Mouse (Mus musculus) neural tube, embryonic 10.5 days (tissue): ENCODE measurements around the gene Slc45a1.
"Not testable (repeated sequence)": the region's sequence is repeated elsewhere in the genome, so short reads cannot be mapped to it uniquely, and the experiment has no call there.

Source experiments
- DNase-seq: peaks from one replicate; pipeline ENCODE4 v3.0.0-alpha.2; 2017; ENCODE audit warnings: low spot score; ENCODE audit errors: extremely low spot score

Gene Slc45a1

DNA sequence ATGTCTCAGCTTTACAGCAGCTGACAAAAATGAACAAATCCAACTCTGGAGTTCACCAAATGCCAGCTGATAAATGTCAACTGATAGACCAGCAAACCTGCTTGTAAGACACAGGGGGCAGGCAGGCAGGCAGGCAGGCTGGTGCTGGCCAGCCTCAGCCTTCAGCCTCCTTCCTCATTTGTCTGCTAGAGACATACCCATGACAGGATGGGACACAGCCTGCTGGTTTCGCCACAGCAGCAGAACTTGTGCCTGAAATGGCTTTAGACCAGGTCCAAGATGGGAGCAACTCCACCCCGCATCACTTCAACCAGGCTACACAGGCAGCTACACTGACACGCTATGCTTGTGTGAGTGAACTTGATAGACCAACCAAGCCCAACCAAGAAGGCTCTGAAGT, 46.2 kb downstream of the Slc45a1 start:
- no peak for DNase-seq

DNA sequence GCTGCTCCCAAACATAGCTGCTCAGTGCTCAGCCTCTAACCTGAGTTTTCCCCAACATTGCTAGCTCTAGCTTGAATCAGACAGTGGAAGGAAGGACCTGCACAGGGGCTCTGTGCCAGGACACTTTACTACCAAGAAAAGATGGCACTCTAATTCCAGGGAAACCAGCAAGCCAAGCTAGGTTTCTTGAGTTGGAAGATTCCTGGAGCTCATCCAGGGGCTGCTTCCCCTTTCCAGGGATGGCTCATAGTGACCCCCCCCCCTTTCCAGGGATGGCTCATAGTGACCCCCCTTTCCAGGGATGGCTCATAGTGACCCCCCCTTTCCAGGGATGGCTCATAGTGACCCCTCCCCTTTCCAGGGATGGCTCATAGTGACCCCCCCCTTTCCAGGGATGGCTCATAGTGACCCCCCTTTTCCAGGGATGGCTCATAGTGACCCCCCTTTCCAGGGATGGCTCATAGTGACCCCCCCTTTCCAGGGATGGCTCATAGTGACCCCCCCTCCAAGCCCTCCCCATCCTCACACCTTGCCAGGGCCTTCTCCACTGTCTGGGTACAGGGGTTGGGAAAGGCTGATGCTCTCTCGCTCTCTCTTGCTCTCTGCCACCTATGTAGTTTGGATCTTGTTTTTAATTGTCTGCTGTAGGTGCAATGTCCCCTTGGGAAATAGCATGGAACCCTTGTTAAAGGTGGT, 48.5 kb downstream of the Slc45a1 start:
- no peak for DNase-seq

DNA sequence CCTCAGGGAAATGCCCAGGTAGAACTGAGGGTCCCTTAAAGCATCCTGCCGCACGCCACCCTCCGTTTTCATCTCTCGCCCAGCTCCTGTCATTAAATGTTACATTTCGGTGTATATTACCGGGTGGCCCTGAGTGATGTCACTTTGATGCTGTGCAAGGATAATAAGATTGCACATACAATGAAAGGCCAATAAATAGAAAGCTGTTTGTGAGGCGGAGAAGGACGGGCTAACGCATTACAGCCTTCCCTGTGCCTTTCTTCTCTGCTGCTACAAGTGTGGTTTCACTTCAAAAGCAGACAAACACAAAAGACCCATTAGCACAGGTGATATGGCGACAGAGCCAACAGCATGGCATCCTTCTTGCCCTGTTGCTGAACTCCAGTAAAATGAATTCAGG, 50.5 kb downstream of the Slc45a1 start:
- DNase-seq = no peak

DNA sequence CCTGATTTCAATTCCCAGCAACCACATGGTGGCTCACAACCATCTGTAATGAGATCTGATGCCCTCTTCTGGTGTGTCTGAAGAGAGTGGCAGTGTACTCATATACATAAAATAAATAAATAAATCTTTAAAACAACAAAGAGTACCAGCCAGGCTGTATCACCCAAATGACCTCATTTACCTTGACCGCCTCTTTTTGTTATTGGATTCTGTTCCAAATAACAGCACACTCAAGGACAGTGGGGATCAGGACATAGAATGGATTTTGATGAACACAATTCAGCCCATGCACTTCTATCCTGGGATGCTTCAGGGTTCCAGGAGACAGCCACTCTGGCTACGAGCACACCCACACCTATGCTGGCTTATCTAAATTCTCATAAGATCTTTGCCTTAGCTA, 51.5 kb downstream of the Slc45a1 start:
- not testable (repeated sequence) for DNase-seq

DNA sequence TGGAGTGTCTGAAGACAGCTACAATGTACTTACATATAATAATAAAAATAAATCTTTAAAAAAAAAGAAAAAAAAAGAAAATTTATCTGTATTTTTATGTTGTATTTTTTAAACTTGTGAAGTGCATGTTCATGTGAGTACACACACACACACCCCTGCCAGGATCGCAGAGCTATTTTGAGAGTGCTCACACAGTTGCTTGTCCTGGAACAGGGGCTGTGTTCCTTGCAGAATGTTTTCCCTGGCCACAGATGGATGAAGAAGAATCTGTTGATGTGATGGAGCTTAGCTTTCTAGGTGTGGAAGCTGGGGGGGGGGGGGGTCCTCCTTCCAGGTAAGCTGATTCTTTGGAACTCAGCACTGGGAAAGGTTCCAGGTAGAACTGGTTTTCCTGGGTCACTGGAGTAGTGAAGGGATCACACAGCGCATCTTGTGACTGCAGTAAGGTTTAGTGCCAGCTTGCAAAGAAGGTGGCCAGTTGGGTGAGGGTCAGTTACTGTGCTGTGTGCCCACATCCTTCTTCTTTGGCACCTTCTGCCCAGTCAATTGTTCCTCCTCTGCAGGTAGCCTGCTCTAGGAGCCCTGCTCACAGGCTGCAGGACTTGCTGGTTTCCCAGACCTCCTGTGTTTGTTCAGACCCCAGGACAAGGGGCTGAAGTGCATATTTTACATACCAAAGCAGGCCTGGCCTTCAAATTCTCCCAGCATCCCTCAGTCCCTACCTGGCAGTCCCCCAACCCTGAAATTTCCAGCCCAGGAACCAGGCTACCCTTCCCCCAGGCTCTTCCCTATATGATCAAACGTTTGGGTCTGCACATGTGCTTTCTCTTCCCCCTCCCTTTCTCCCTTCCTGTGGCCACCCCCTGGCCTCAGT, 52.6 kb downstream of the Slc45a1 start:
- no peak for DNase-seq

DNA sequence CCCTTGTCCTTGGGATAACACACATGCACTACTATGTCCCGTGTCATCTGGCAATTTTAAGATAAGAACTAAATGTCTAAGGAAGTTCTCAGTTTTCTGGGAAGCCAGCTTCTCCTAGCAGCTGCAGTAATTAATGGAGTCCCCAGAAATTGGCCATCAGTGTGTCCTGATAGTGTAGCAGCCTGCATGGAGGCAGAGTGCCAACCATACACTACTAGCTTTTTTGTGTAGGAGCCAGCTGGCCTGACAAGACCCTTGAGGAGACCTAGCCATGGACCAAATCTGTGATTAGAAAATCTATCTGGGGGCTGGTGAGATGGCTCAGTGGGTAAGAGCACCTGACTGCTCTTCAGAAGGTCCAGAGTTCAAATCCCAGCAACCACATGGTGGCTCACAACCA, 53.3 kb downstream of the Slc45a1 start:
- DNase-seq = no peak

DNA sequence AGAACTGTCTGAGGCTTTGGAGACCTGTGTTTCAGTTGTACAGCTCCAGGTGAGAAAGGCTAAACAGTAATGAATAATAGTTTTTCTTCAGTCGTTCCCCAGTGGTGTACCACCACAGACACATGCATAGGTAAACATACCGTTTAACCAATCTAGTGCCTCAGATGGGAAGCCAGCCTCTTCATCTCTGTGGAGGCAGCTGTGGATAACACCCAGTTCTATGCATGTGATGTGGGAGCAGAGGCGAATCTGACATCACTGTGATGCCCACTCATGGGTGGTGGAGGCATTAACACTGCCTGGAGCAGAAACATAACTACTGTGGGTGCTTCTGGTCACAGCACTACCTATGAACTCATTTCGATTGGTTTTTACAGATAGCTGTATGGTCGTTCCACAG, 56.0 kb downstream of the Slc45a1 start:
- DNase-seq = no peak

DNA sequence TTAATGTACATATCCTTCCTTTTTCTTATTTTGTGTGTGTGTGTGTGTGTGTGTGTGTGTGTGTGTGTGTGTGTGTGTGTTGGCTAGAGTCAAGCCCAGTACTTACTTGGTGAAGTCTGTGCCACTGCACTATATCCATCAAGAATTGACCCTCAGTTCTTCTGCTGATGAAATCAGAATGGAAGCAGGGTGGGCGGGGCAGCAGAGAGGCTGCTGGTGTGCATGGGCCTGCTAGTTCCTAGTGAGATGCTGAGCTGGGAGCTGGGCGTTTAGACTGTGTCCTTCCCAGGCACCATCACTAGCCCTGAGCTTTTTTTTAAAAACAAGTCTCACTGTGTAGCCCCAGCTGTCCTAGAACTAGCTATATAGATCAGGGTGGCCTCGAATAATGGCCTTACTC, 56.9 kb downstream of the Slc45a1 start:
- no peak for DNase-seq

DNA sequence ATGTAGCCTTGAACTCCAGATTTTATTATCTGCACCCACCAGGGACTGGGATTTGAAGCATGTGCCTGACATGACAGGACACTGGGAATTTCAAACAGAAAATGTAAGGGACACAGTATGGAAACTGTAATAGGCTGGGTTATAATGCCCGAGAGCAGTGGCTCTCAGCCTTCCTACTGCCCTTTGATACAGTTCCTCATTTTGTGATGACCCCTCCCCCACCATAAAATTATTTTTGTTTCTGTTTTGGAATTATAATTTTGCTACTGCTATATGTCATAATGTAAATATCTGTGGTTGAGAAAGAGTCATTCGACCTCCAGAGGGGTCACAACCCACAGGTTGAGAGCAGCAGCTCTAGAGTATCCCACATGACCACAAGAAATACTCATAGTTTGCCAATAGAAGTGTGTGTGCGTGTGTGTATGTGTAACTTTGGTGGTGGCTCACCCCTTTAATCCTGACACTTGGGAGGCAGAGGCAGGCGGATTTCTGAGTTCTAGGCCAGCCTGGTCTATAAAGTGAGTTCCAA, 57.6 kb downstream of the Slc45a1 start:
- no peak for DNase-seq

DNA sequence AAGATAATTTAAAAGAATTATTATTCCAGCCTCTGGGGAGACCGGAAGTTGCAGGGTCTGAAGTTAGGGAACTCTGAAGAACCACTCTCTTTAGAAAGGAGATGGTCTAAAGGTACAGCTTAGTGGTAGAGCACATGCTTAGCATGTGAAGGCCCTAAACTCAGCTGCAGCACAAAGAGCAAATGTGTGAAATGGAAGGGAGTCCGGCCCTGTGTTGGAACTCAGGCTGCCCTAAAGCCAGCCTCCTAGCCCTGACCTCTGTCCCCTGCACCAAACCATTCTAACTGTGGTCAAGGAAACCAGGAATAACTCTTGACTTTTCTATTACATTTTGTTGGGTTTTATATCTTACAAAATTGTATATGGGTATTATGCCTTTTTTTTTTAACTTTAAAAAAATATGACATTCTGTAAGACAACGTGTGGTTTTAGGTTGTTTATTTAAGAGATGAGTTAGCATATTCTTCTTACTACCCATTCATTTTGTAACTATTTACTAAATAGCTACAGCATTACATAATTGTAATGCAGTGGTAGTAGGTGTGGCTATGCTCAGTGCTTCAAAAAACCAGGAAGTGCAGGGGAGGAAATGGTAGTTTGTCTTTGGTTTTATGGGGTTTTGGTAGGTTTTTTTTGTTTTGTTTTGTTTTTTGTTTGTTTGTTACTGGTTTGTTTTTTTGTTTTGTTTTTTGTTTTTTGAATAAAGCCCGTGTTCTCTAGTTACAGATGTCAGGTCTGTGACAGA, 58.3 kb downstream of the Slc45a1 start:
- DNase-seq = no peak

DNA sequence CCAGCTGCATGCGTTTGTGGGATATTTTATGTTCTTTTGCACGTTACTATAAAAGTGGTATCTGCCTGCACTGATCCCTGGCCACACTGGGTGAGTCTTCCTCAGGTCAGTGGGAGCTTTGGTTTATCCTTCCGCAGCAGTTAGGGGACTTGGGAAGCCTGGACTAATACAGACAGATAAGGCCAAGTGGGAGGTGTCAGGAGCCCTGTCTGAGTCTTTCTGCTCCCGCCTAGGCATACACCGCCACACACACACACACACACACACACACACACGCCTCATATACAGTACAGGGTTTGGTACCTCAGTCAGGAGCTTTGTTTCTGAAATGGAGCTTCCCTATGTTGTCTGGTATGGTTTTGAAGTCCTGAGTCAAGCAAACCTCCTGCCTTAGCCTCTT, 59.9 kb downstream of the Slc45a1 start:
- no peak for DNase-seq

DNA sequence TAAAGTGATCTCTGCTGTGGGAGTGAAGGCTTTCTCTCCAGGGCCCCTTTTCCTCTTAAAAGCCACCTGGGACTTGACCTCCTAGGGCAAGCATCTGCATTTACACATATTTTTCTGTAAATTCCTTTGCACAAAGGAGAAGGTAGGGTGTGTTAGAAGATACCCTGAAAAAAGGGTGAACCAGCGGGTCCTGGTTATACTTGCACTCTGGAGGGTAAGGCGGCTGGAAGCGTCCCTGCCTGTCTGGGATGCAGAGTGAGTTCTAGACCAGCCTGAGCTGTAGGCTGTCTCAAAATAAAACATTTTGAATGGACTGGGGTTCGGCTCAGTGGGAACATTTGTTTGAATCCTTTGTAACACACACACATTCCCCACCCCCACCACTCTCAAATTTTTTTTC, 60.4 kb downstream of the Slc45a1 start:
- no peak for DNase-seq

DNA sequence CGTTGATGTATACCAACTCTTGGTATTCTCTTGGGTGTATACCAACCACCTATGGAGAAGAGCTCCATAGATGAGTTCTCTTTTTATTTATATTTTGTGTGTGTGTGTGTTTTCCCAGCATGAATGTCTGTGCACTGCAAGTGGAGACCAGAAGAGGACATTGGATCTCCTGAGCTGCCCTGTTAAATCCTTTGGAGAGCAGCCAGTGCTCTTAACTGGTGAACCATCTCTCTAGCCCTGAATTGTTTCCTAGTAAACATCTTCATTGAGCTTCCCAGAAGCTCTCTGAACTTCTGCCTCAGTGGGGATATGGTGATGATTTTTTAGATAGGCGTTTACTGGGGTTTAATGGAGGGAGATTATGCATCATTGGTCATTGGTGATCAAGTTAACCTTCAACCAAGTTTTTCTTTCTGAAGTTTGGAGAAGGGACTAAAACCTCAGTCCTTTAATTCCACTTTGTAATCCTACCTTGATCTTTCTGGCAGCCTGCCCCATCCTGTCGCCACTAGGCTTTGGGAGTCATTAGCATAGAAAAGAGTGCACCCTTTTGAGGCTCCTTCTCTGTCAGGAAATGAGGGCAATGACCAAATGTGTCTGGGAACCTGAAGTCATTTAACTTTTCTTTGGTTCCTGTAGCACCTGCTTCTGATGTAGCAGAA, 61.2 kb downstream of the Slc45a1 start:
- no peak for DNase-seq

DNA sequence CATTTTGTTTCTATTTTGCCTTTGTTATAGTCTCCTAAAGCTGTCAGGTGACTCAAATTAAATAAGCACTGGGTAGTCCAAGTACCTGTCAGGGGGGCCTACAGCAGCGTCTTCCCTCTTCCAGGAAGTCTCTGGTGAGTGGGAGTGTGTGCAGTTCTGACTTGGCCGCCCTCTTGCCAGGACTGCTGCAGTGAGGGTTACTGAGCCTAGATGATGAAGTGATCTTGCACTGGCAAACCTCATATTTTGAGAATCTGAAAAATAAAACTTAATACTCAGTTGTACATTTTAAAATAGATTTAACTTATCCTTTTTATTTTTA, 63.7 kb downstream of the Slc45a1 start:
- no peak for DNase-seq

DNA sequence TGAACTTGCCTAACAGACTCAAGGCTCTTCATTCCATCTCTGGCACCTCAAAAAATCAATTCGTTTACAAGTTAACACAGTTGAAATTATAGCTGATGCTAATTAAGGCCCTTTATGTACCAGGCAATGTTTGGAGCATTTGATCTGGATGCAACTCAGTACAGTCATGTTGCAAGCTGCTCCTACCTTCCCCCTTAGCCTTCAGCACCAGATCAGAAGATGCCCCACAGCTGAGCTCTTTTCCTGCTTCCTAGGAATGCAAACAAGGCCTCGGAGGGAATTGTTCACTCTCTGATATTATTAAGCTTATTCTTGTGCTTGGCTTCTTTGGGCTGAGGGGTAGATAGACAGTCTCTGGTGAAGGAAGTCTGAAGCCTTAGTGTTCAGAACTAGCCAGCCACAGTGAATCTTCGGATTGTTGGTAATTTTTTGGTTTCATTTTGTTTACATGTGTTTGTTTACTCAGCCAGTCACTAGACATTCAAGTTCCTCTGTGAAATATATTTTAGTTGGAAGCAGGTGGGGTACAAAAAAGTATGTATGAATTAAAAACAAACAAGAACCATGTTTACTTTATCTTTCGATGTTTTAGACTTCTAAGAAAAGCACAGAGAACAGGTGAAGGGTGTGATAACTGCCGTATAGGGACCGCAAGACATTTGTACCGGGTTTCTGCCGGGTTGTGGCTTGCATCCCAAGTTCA, 64.2 kb downstream of the Slc45a1 start:
- DNase-seq = no peak

DNA sequence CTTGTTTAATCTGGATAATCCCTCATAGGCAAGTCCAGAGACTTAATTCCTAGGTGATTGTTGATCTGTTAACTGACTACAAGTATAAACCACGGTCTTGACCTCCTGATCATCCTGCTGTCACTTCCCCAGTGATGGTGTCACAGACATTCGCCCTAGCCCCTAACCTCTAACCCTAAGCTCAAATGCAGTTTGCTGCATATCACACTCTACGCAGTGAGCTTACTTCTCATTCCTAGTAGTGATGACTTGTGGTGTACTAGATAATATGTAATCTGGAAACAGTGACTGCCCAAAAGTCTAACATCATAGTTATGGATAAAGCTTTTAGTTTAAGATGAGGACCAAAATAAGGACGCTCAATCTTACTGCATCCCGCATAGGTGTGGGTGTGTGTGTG, 65.7 kb downstream of the Slc45a1 start:
- no peak for DNase-seq

DNA sequence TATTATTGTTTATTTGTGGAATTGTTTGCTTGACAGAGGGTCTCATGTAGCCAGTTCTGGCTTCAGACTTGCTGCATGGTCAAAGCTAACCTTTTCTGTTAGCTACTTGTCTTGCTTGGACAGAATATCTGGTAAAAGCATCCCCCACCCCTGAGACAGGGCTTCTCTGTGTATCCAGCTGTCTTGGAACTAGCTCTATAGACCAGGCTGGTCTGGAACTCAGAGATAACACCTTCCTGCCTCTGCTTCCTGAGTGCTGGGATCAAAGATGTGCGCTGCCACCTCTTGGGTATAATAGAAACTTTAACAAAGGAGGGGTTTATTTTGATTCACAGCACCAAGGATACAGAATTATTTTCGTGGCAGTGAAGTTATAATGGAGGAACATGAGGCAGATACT, 66.2 kb downstream of the Slc45a1 start:
- no peak for DNase-seq

DNA sequence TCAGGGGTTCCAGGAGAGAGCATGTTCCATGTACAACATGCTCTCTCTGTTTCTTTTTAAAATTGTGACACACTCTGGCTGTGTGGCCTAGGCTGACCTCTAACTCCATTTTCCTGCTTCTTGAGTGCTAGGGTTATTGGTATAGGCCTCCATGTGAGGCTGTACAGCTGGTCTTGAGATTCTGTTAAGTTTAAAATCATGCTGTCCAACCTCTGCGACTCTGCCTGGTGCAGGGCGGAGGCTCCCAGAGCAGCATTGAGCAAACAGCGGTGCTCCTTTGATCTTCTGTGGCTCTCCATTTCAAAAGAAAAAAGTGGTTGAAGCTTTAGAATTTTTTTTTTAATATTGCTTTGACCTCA, 68.2 kb downstream of the Slc45a1 start:
- DNase-seq = no peak

DNA sequence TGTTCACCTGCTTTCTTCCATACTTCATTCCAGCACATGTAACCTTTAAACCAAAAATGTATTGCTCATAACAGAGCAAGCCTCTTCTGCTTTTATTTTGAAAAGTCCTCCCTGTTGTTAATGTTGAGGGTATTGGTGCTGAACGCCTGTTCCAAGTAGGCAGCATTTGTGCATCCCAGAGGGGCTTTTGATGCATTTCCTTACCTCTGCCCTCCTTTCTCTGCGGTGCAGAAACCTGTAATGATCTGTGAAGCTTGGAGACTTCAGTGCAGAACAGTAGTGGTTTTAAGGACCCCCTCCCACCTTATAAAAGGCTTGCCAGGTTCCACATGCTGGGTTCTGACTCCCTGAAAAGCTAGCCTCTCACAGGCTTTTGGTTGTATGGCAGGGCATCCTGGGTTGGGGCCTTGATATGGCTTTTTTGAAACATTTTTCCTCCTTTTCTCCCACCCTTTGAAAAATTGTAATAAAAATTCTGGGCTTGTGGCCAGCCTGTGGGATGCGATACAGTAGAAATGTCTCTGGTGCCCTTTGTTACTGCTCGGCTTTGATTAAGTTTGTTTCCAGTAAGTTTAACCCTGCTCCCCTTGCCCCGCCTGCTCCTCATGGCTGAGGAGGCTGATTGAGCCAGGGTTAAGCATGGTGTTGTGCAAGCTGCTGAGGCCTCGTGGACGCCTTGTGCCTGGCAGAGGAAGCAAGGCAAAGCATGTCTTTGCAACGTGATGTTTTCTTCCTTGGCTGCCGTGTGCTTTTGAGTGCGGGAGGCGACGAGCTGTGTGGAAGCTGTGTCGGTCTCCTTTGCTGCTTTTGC, 68.8 kb downstream of the Slc45a1 start:
- no peak for DNase-seq
